Mouse (Mus musculus): ENCODE results near the gene Arhgap45.

DNA sequence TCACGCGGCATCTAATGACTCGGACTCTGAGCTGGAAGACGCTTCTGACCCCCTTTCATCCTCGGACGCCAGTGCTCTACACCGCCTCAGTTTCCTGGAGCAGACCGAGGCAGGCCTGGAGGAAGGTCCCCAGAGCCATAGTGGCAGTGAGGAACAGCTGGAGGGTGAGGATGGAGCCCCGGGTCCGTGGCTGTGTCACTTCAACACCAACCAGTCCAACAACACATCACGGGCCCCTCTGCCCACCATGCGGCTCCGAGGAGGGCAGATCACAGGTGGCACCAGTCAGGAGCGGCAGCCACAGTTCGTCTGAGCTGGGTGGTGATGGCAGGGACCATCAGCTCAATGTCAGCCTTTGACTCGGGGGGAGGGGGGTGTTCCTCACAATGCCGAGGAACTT, 14.3 kb downstream of the Arhgap45 start:
- no peak for TF ChIP-seq CTCF (IDR thresholded peaks at IDR 0.05; ENCODE audit: low read depth)
- no peak for TF ChIP-seq EP300 (optimal IDR thresholded peaks at IDR 0.05)

Measured in stomach, postnatal 0 days (tissue).